Mouse (Mus musculus) thymus, postnatal 36 days (tissue): ENCODE results near the gene Utp4.
"Not testable (repeated sequence)": the region's sequence is repeated elsewhere in the genome, so short reads cannot be mapped to it uniquely, and the experiment has no call there.

Experiments
- DNase-seq, 2 experiments: peaks; one replicate each; pipeline ENCODE4 v3.0.0; 2022; ENCODE audit warnings: mixed read lengths in 2 of 2

Gene Utp4

GRCm38 (mm10) chr8:106893481-106894156, at the start of gene Utp4:
TSS of gene Utp4 (plus strand) at chr8:106893636.
- peak; percentile 86 to 89 for DNase-seq

- DNase-seq, result no peak
Observed at GRCm38 (mm10) chr8:106850034-106850433, 43.4 kb upstream of the Utp4 start.

- no peak for DNase-seq
Observed at GRCm38 (mm10) chr8:106854534-106855241, 38.7 kb upstream of the Utp4 start.

GRCm38 (mm10) chr8:106855242-106855562, 38.2 kb upstream of the Utp4 start:
- DNase-seq, result no peak

- no peak for DNase-seq
Observed at GRCm38 (mm10) chr8:106862845-106863244, 30.6 kb upstream of the Utp4 start.

GRCm38 (mm10) chr8:106865354-106865753, 28.1 kb upstream of the Utp4 start:
- DNase-seq, result no peak

GRCm38 (mm10) chr8:106870051-106870450, 23.4 kb upstream of the Utp4 start, which contains the start of gene Has3:
TSS of gene Has3 (plus strand) at chr8:106870242.
- no peak for DNase-seq

GRCm38 (mm10) chr8:106870537-106871327, 22.7 kb upstream of the Utp4 start:
- peak; percentile 26 to 42 for DNase-seq

- no peak for DNase-seq
Observed at GRCm38 (mm10) chr8:106871328-106871926, 22.0 kb upstream of the Utp4 start.

GRCm38 (mm10) chr8:106871931-106872371, 21.5 kb upstream of the Utp4 start:
- DNase-seq, result no peak

- no peak for DNase-seq
Observed at GRCm38 (mm10) chr8:106872454-106873034, 20.9 kb upstream of the Utp4 start.

- DNase-seq, result no peak
Observed at GRCm38 (mm10) chr8:106880121-106880707, 13.2 kb upstream of the Utp4 start.

- not testable (repeated sequence) for DNase-seq
Observed at GRCm38 (mm10) chr8:106884094-106884493, 9.3 kb upstream of the Utp4 start.

GRCm38 (mm10) chr8:106884826-106885400, 8.5 kb upstream of the Utp4 start:
- not testable (repeated sequence) for DNase-seq

GRCm38 (mm10) chr8:106887336-106888189, 5.9 kb upstream of the Utp4 start:
- peak; percentile 62 to 66 for DNase-seq

- DNase-seq, result no peak
Observed at GRCm38 (mm10) chr8:106888803-106889202, 4.6 kb upstream of the Utp4 start.

- DNase-seq, result peak; percentile 45 to 70
Observed at GRCm38 (mm10) chr8:106892210-106892805, 1.1 kb upstream of the Utp4 start.

GRCm38 (mm10) chr8:106892806-106893451, 507 bp upstream of the Utp4 start:
- peak in 1 of 2 experiments; percentile 22 for DNase-seq

GRCm38 (mm10) chr8:106899473-106899872, 6.0 kb downstream of the Utp4 start:
- DNase-seq, result no peak
